Mouse (Mus musculus) erythroblast, adult 5-6 weeks (primary cell): ENCODE data around the gene Timp1. TPM values are rescaled to one million over a fixed set of nuclear protein-coding genes. Genes with fewer than 3 reads are reported as not detected.

Experiments
- ATAC-seq: replicated peaks from 2 replicates; pipeline ENCODE4 v1.8.0; 2016; ENCODE audit warnings: moderate number of reproducible peaks, mild to moderate bottlenecking, moderate TSS enrichment, inconsistent platforms; ENCODE audit not compliant: poor library complexity, low FRiP score, severe bottlenecking
- total RNA-seq, 2 experiments: library from RNA; stranded (forward) in 1 of 2; stranded (reverse) in 1 of 2; fragments of 150-400 nt in 1 of 2; fragments of 200-764, 138-1000 nt in 1 of 2; gene quantifications; 2 replicates each; pipeline versions ENCODE4 v1.2.3 to v1.2.4; 2015 to 2017; ENCODE audit warnings: low replicate concordance in 2 of 2

The Timp1 gene
- total RNA-seq (2015; ENCODE audit: low replicate concordance) (not detected in 2 replicates), total RNA-seq (2017; ENCODE audit: low replicate concordance) (not detected in 2 replicates)

GRCm38 (mm10) chrX:20869962-20870513 lies at the start of gene Timp1:
Gene Timp1, plus strand, starts transcription at chrX:20870166.
- no peak for ATAC-seq

GRCm38 (mm10) chrX:20828934-20829333 lies 41.0 kb upstream of the Timp1 start:
- ATAC-seq: no peak

GRCm38 (mm10) chrX:20847232-20847631 lies 22.7 kb upstream of the Timp1 start:
- no peak for ATAC-seq

GRCm38 (mm10) chrX:20847816-20848215 lies 22.1 kb upstream of the Timp1 start:
- ATAC-seq: no peak

GRCm38 (mm10) chrX:20848256-20848984 lies 21.5 kb upstream of the Timp1 start:
- peak; percentile 100 for ATAC-seq

- ATAC-seq: no peak
These were observed 16.2 kb upstream of the Timp1 start for GRCm38 (mm10) chrX:20853794-20854193.

- ATAC-seq: no peak
These were observed 8.4 kb upstream of the Timp1 start for GRCm38 (mm10) chrX:20861453-20862104.

- ATAC-seq: no peak
These were observed 7.6 kb upstream of the Timp1 start for GRCm38 (mm10) chrX:20862105-20863065.

- no peak for ATAC-seq
These were observed 6.5 kb upstream of the Timp1 start for GRCm38 (mm10) chrX:20863161-20864101.

GRCm38 (mm10) chrX:20868091-20868490 lies 1.9 kb upstream of the Timp1 start:
- no peak for ATAC-seq

- ATAC-seq: no peak
These were observed 763 bp upstream of the Timp1 start for GRCm38 (mm10) chrX:20869203-20869602.

GRCm38 (mm10) chrX:20872928-20873500 lies 3.0 kb downstream of the Timp1 start:
- ATAC-seq: no peak

- no peak for ATAC-seq
These were observed 5.3 kb downstream of the Timp1 start for GRCm38 (mm10) chrX:20875241-20875640.

GRCm38 (mm10) chrX:20910074-20910473 lies 40.1 kb downstream of the Timp1 start:
- peak; percentile 74; the same call in 1 of the 2 replicates for ATAC-seq

GRCm38 (mm10) chrX:20913726-20914125 lies 43.8 kb downstream of the Timp1 start:
- no peak for ATAC-seq

GRCm38 (mm10) chrX:20915075-20915474 lies 45.1 kb downstream of the Timp1 start:
- no peak for ATAC-seq

GRCm38 (mm10) chrX:20920249-20920843 lies 50.4 kb downstream of the Timp1 start:
- no peak for ATAC-seq

- ATAC-seq: no peak
These were observed 50.9 kb downstream of the Timp1 start, which contains the start of gene Syn1 for GRCm38 (mm10) chrX:20920844-20921364. Gene Syn1, minus strand, starts transcription at chrX:20921004.
